Mouse (Mus musculus) Patski (cell line): Measurements from ENCODE around the gene Nol9. TPM values are rescaled to one million over a fixed set of nuclear protein-coding genes. Genes with fewer than 3 reads are reported as not detected.

Experiments
- ATAC-seq: fragments of 100-300 bp; one replicate; pipeline ENCODE4 v1.8.0; 2021
- CTCF ChIA-PET: fragments of 350-600 bp; sonication (Branson Sonifier 250); formaldehyde crosslinking; loops from one replicate; lab custom pipeline; 2022; ENCODE audit warnings: inconsistent platforms; lab: Charles Lee
- POLR2A ChIA-PET: fragments of 350-600 bp; sonication (Branson Sonifier 250); formaldehyde crosslinking; loops from one replicate; lab custom pipeline; 2022; ENCODE audit warnings: antibody characterized with exemption, inconsistent platforms; lab: Charles Lee
- DNase-seq: peaks from one replicate; pipeline ENCODE4 v3.0.0-alpha.2; 2011; ENCODE audit warnings: low read depth, low spot score
- H3K27me3 ChIP-seq: fragments of 371-371 bp; one replicate; pipeline ENCODE4 v1.5.1; 2021
- CTCF ChIP-seq: fragments of 100-300 bp; IDR thresholded peaks from one replicate; pipeline ENCODE4 v1.5.1; 2021
- in situ Hi-C: fragments of 300-500 bp; cut with MboI; formaldehyde crosslinking; loops from 3 replicates; pipeline ENCODE4 v1.11.1; 2018; ENCODE audit warnings: low pct_unique_long_range_greater_than_20kb, mixed read lengths
- polyA plus RNA-seq: library from polyadenylated mRNA; unstranded; gene quantifications from one replicate; pipeline ENCODE4 v1.2.3, GENCODE M21; 2021

Nol9 gene
- polyA plus RNA-seq, 1 experiment from 2014 or later: 19.4 TPM

- ChIA-PET CTCF (no interaction called here), POLR2A (interaction anchor here (0.5 to 0.8 kb wide), 2 partner anchors 29 to 389 kb away, joined by 3 read pairs; no protein-coding TSS in a partner anchor)
- in situ Hi-C loops: no loop called here
- no peak for TF ChIP-seq CTCF
- no peak for DNase-seq
- H3K27me3 ChIP-seq: no peaks in the 10 kb centered on the region
- no peak for ATAC-seq
Measured at GRCm38 (mm10) chr4:152088133-152088532, 49.0 kb downstream of the Nol9 start.

DNA sequence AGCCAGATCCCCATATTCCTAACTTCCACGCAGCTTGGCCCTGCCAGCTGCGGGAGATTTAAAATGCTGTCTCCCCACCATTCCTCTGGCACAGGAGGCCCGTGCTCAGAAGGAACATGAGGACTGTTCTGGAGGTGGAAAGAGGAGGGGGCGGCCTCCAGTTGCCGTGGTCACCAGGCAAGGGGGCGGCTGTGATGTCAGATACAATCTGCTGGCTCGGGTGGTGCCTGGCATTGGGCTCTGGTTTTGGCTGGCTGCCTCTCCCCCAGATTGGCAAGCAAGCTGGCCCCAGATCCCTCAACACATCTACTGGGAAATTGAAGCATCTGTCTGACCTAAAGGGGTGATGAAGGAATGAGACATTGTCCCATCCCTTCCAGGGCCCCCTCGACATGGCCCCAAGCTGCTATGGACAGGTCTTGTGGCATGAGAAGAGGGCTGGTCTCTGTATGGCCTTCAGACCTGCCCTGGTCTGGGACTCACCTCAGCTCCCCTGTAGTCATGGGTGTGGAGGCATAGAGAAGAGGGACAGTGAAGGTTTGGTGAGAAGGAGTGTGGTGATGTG is 49.5 kb downstream of the Nol9 start:
- ChIA-PET CTCF (no interaction called here), POLR2A (interaction anchor here (0.5 kb wide), 1 partner anchor 388 kb away, joined by 3 read pairs; no protein-coding TSS in a partner anchor)
- no peak for TF ChIP-seq CTCF
- H3K27me3 ChIP-seq: no peaks in the 10 kb centered on the region
- no peak for DNase-seq
- no peak for ATAC-seq
- in situ Hi-C loops: no loop called here

DNA sequence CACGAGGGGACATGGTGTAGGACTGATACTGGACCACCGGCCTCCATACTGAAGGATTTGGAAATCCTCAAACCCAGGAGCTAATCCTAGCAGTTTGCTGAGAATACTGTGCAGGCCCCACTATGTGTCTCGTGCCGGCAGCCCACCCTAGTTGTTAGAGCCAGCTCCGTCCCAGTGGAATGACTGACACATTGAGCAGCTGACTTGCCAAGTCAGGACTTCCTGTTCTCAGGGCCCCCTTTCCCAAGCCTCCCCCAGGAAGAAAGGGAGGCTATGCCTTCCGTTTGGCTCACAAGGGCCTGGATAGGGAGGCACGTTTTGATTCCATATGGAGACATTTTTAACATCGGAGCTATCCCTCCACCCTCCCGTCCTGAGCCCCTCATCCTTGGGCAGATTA is 51.1 kb downstream of the Nol9 start:
- ChIA-PET CTCF (no interaction called here), POLR2A (no interaction called here)
- ATAC-seq (no peak), DNase-seq (no peak)
- in situ Hi-C loops: no loop called here
- TF ChIP-seq CTCF: no peak
- no peaks in the 10 kb centered on the region for H3K27me3 ChIP-seq

DNA sequence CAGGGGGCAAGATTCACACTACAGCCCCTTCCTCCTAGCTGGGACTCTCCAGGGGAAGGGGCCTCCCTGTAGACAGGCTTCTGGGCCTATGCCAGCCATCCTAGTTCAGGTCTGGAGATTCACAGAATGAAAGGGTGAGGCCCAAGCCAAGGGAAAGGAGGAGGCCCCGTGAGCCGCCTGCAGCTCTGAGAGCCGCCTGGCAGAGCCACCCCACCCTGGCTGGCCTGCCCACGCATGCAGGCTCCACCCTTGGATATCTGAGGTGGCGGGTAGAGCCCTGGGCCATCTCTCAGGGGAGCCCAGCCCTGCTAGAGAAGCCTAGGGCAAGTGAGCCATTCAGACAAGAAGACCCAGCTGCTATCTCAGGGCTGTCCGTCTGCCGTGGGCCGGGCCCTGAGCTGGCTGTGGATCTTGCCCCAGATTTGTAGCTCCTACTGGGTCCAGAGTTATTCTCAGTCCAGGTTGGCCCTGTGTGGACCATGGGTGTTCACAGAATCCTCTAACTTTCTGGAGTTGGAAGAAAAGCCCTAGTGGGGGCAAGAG is 53.7 kb downstream of the Nol9 start:
- CTCF ChIA-PET: interaction anchor here (1.1 kb wide), 1 partner anchor 63 kb away, joined by 3 read pairs; no protein-coding TSS in a partner anchor
- POLR2A ChIA-PET: no interaction called here
- in situ Hi-C loops: no loop called here
- DNase-seq (no peak), ATAC-seq (no peak)
- no peak for TF ChIP-seq CTCF
- no peaks in the 10 kb centered on the region for H3K27me3 ChIP-seq

DNA sequence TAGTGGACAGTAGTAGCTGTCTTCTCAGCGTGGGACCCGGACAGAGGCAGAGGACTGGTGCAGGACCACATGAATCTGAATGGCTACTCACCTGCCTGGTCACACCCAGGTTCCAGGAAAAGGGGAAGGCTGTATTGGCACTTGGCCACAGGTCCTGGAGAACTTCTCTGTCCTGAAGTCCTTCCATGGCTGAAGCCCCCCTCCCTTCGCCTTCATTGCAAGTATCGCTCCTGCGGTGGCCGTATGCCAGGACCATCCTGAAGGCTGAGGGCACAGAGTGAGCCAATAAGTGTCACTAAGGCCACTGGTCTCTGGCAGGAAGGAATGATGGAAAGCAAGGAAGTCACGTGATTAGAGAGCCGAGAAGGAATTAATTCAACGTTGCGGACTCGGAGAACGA is 55.1 kb downstream of the Nol9 start:
- POLR2A ChIA-PET: interaction anchor here (0.6 kb wide), 1 partner anchor 9 kb away, joined by 3 read pairs; no protein-coding TSS in a partner anchor
- no peaks in the 10 kb centered on the region for H3K27me3 ChIP-seq
- no peak for TF ChIP-seq CTCF
- no peak for ATAC-seq
- DNase-seq: no peak
- in situ Hi-C loops: no loop called here
- CTCF ChIA-PET: interaction anchor here (1.1 to 1.6 kb wide), 2 partner anchors 9 to 65 kb away, joined by 3 to 5 read pairs; no protein-coding TSS in a partner anchor

DNA sequence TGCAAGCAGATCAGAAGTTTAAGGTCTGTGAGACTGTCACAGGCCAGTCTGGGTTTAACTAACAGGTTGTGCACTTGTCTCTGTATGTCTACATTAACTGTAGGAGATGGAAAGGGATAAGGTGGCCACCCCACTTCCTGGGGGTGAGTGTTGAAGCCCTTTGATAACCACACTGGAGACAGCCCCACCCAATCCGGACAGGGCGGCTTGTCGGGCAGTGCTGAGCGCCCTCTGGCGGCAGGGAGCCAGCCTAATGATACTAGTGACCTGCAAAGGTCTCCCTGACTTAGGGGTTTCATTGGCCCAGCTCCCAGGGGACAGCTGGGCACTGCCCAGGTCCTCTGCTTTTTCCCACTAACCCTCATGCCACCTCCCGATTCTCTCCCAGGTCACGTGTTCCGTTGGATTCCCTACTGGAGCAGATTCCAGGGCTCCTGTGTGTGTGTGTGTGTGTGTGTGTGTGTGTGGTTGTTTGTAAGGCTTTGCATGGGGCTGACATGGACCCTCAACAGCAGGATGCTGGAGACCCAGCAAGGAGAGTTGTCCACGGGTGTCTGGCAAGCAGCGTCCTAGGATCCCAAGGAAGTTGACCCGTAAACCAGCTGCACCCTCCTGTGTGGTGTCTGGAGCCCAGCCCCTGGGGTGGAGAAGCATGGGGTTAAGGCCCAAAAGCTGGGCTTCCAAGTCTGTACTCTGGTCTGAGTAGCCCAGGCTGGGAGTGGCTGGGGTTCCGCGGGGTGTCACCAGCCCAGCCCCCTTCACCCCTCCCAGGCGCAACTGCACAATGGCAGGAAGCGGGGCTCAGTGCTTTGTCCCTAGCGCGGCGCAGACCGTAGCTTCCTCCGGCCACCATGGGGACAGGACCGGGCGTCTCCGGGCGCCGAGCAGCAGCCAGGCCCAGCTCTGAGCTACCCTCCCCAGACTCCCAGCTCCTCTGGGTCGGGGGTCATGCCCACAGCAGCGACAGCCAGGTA is 57.1 kb downstream of the Nol9 start:
- ATAC-seq (no peak), DNase-seq (no peak)
- no peak for TF ChIP-seq CTCF
- CTCF ChIA-PET: interaction anchor here (0.9 to 1.6 kb wide), 4 partner anchors 10 to 57 kb away, joined by 3 to 5 read pairs (median 4); partner anchors contain the start of genes Nol9 and Tas1r1
- POLR2A ChIA-PET: no interaction called here
- H3K27me3 ChIP-seq: no peaks in the 10 kb centered on the region
- in situ Hi-C loops: loop anchor here (5.0 kb wide), 1 partner anchor 64 kb away; no protein-coding TSS in a partner anchor

- no peak for DNase-seq
- H3K27me3 ChIP-seq: no peaks in the 10 kb centered on the region
- ATAC-seq: no peak
- in situ Hi-C loops: loop anchor here (5.0 kb wide), 1 partner anchor 65 kb away; no protein-coding TSS in a partner anchor
- ChIA-PET CTCF (interaction anchor here (0.9 to 1.1 kb wide), 2 partner anchors 50 to 58 kb away, joined by 3 read pairs; partner anchors contain the start of genes Nol9 and Tas1r1), POLR2A (no interaction called here)
- TF ChIP-seq CTCF: no peak
Measured at GRCm38 (mm10) chr4:152096927-152097326, 57.8 kb downstream of the Nol9 start.

DNA sequence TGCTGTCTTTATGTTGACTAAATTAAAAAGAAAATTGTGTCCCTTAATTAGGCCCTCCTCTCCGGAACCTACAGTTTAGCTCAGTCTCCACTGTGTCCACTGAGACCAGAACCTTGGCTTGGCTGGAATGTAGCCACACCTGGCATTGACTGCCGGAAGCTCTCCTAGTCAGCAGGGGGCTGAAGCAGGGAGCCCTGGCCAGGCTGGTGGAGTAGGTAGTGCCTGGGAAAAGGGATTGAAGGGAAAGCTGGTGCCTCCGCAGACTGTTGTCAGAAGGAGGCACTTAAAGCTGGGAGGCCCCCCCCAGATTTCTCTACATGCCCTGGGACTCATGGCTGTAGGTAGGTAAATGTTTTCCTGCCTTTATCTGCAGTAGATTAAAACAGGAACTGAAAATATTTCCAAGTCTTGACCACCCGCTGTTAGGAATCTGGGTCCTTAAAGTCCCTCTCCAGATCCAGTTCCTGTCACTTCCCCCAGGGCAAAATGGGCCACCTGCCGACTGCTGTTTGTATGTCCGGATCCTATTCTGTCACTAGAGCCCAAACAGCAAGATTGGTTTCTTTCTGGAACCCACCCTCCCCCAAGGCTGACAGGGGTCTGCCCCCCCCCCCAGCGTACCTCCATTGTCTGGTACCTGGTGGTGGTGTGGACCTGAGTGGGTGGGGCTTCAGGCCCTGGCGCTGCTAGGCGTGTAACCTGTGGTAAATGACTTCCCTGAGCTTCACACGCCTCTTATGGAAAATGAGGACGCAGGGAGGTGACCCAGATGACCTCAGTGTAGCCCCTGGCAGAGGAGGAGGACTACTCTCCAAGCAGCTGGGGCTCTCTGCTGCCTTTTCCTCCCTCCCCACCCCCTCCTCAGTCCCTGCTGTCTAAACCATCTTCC is 59.0 kb downstream of the Nol9 start:
- POLR2A ChIA-PET: interaction anchor here (0.6 kb wide), 1 partner anchor 19 kb away, joined by 3 read pairs; no protein-coding TSS in a partner anchor
- ATAC-seq (no peak), DNase-seq (no peak)
- H3K27me3 ChIP-seq: no peaks in the 10 kb centered on the region
- in situ Hi-C loops: loop anchor here (5.0 kb wide), 1 partner anchor 66 kb away; no protein-coding TSS in a partner anchor
- TF ChIP-seq CTCF: no peak
- CTCF ChIA-PET: no interaction called here

GRCm38 (mm10) chr4:152100541-152100940 is 61.4 kb downstream of the Nol9 start:
- POLR2A ChIA-PET: no interaction called here
- DNase-seq: no peak
- in situ Hi-C loops: no loop called here
- H3K27me3 ChIP-seq: no peaks in the 10 kb centered on the region
- ATAC-seq: no peak
- TF ChIP-seq CTCF: no peak
- CTCF ChIA-PET: interaction anchor here (1.3 kb wide), 1 partner anchor 80 kb away, joined by 3 read pairs; no protein-coding TSS in a partner anchor
